Mouse (Mus musculus) ES-Bruce4 (cell line): ENCODE measurements around the gene Cops9. TPM values are rescaled to one million over a fixed set of nuclear protein-coding genes. Genes with fewer than 3 reads are reported as not detected.

Experiments used
- H3K27ac ChIP-seq: 2 replicates; pipeline ENCODE4 v1.5.1; 2012; ENCODE audit warnings: low read length, inconsistent platforms; ENCODE audit not compliant: insufficient read depth
- H3K27me3 ChIP-seq: 2 replicates; pipeline ENCODE4 v1.6.1; 2012; ENCODE audit warnings: mild to moderate bottlenecking, low read length, inconsistent platforms; ENCODE audit not compliant: control insufficient read depth, poor library complexity, insufficient read depth, severe bottlenecking
- H3K36me3 ChIP-seq: 2 replicates; pipeline ENCODE4 v1.6.1; 2012; ENCODE audit warnings: inconsistent platforms, mild to moderate bottlenecking, low read length, moderate library complexity; ENCODE audit not compliant: control insufficient read depth, poor library complexity, insufficient read depth, severe bottlenecking
- H3K4me1 ChIP-seq: one replicate; pipeline ENCODE4 v1.8.1; 2011; ENCODE audit warnings: low read length; ENCODE audit not compliant: control insufficient read depth, insufficient read depth
- H3K4me3 ChIP-seq: 2 replicates; pipeline ENCODE4 v1.5.1; 2011; ENCODE audit warnings: low read depth, mild to moderate bottlenecking, low read length
- H3K9ac ChIP-seq: 2 replicates; pipeline ENCODE4 v1.6.1; 2012; ENCODE audit warnings: low read depth, mild to moderate bottlenecking, inconsistent platforms; ENCODE audit not compliant: poor library complexity, severe bottlenecking
- H3K9me3 ChIP-seq: replicated peaks from 2 replicates; pipeline ENCODE4 v1.6.1; 2012; ENCODE audit warnings: mild to moderate bottlenecking, low read length, inconsistent platforms; ENCODE audit not compliant: control insufficient read depth, poor library complexity, insufficient read depth, severe bottlenecking
- CTCF ChIP-seq: IDR thresholded peaks from one replicate; pipeline ENCODE4 v1.8.1; 2011; ENCODE audit warnings: low read depth, low read length
- EP300 ChIP-seq: IDR thresholded peaks from 2 replicates; pipeline ENCODE4 v1.6.1; 2011; ENCODE audit warnings: low read depth, low read length; ENCODE audit not compliant: insufficient read depth
- POLR2A ChIP-seq: IDR thresholded peaks from one replicate; pipeline ENCODE4 v1.8.1; 2011; ENCODE audit warnings: low read length; ENCODE audit not compliant: insufficient read depth
- polyA plus RNA-seq: library from polyadenylated mRNA; stranded (reverse); fragments of >200 nt; gene quantifications from 2 replicates; pipeline ENCODE4 v1.2.4, GENCODE M21; 2011; ENCODE audit warnings: low read depth; ENCODE audit not compliant: missing spikeins, insufficient read depth, insufficient read length

Gene Cops9
- polyA plus RNA-seq, 1 experiment, result 107 TPM

DNA sequence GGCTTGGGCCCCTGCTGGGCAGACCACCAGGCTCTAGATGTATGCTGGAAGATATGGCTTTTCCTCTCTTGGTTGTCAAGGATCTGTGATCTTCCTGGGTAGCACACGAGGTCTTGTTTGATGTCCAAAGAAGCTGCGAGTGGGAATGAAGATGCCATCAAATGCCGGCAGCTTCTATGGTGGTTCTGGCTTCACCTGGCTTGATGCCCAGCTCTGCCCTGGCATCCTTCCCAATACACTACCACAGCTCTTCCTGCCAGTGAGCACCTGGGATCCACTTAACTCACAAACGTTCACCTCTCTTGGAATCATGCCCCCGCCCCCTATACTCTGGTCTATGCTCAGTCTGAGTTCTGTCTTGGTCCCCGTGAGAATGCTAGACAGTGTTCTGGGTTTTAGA lies 25.3 kb upstream of the Cops9 start:
- H3K36me3 ChIP-seq, result no peaks in the 10 kb centered on the region
- no peaks in the 10 kb centered on the region for H3K9me3 ChIP-seq
- no peaks in the 10 kb centered on the region for H3K4me1 ChIP-seq
- no peak for TF ChIP-seq EP300
- TF ChIP-seq CTCF, result no peak
- TF ChIP-seq POLR2A, result no peak
- no peaks in the 10 kb centered on the region for H3K27me3 ChIP-seq
- no peak overlapping the region for H3K9ac ChIP-seq
- H3K27ac ChIP-seq, result no peak overlapping the region
- H3K4me3 ChIP-seq, result no peak overlapping the region

DNA sequence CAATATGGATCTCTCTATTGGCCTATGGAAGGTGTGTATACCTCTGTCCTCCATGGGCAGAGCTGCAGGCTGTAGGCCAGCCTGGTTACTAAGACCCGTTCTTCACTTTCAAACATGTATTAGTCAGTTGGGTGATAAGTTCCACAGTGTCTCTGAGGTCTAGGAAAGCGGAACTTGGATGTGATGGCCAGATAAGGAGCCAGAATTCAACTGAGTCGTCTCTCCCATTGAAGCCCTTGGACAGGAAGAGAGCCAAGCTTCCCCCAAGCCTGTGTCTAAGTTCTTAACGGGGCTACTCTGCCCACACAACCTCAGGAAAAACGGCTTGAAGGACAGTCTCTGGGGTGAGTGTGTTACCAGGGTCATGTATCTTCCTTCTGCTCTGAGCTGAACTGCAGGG lies 17.6 kb upstream of the Cops9 start:
- H3K9ac ChIP-seq, result no peak overlapping the region
- TF ChIP-seq POLR2A, result no peak
- TF ChIP-seq CTCF, result no peak
- no peak for TF ChIP-seq EP300
- H3K4me1 ChIP-seq, result no peaks in the 10 kb centered on the region
- H3K4me3 ChIP-seq, result no peak overlapping the region
- H3K27ac ChIP-seq, result no peak overlapping the region
- no peaks in the 10 kb centered on the region for H3K36me3 ChIP-seq
- no peaks in the 10 kb centered on the region for H3K9me3 ChIP-seq
- H3K27me3 ChIP-seq, result no peaks in the 10 kb centered on the region

DNA sequence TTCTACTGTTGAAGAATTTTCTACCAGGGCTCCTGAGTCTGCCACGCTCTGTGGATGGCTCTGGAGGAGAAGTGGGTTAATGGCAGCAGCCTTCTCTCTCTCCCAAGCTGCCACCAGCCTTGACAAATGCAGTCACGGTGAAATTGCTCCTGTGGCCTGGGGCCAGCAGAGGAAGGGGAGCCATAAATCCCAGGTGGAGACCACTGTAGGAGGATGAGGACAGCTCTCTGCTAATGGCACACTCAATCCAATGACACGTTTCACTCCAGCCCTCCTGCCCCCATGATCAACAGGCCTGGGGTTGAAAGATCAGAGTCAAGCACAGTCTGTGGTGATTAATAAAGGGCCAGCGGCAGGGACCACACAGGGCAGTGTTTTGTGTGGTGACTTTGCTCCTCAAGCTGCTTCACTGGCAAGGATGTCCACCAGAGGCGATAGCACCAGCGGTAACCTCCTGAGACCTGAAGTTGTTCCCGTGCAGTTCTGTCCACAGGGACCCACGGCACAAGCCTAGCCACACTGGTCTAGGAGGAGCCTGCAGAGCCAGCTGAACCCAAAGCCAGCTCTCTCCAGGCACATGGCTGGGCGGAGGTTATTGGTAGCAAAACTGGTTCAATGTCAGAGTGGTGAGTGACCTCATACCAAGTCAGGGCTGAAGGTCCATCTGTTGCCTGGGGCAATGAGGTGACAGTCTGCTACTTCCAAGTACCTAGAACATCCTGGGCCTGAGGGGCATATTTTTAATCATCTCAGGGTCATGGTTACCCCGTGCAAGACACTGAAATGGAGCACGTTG lies 15.4 kb upstream of the Cops9 start:
- H3K9me3 ChIP-seq, result no peaks in the 10 kb centered on the region
- no peak overlapping the region for H3K27ac ChIP-seq
- no peak for TF ChIP-seq POLR2A
- H3K9ac ChIP-seq, result no peak overlapping the region
- no peaks in the 10 kb centered on the region for H3K27me3 ChIP-seq
- no peak overlapping the region for H3K4me3 ChIP-seq
- H3K4me1 ChIP-seq, result no peaks in the 10 kb centered on the region
- no peaks in the 10 kb centered on the region for H3K36me3 ChIP-seq

DNA sequence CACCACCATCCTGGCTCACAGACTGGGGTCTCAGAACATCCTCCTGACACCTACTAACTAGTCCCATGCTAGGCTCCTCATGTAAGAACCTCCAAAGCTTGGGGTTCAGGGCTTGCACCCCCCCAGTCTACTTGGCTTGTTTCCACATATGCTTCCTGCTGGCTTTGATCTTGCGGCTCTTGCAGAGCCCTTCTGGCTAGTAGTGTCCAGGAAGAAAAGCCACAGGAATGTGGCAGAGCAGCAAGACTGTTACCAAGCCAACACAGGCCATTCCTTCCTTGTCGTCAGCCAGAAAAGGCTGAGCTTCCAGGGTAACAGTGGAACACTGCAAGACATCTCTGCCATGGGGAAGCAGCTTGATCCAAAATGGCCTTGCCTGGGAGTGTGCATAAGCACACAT lies 12.9 kb upstream of the Cops9 start:
- Histone ChIP-seq H3K4me1 (no peaks in the 10 kb centered on the region), H3K9me3 (no peaks in the 10 kb centered on the region), H3K9ac (no peak overlapping the region), H3K27ac (no peak overlapping the region), H3K36me3 (no peaks in the 10 kb centered on the region), H3K27me3 (no peaks in the 10 kb centered on the region), H3K4me3 (no peak overlapping the region)
- TF ChIP-seq CTCF (no peak), EP300 (no peak), POLR2A (no peak)

DNA sequence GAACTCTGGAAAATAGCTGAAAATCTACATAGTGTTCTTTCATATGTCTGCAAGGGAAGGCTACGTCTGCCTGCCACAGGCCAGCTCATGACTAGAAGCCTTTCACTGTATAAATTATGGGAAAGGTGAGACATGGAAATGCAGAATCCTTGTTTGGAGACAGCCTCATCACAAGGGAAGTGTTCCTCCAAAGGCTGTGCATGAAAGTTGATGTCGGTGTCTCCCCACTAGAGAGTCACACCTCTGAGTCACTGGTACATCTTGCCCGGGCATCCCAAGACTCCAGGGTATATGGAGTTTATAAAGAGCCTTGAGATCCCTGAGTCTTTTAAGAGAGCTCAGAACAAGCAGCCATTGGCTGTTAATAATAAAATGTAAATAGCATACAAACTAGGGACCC lies 11.4 kb upstream of the Cops9 start:
- TF ChIP-seq EP300 (no peak), POLR2A (no peak), CTCF (no peak)

DNA sequence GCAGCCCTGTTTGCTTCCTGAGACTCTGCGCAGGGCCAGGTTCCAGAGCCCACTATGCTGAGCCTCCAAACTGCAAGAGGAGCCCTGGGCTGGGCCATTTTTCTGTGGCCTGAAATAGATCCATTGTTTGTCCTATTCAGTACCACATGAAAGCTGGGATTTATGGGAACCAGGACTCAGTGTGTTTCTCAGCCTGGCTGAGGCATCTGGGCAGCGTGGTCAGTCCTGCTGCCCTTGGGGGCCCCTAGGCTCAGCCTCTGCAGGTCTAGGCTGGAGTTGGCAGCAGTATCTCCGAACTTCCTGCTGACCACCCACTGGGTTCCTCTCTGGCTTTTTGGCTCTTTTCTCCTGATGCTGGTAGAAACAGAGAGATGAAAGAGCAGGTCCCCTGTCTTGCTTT lies 9.7 kb upstream of the Cops9 start:
- Histone ChIP-seq H3K4me1 (no peaks in the 10 kb centered on the region), H3K36me3 (no peaks in the 10 kb centered on the region), H3K9me3 (no peaks in the 10 kb centered on the region), H3K4me3 (no peak overlapping the region), H3K9ac (no peak overlapping the region), H3K27me3 (no peaks in the 10 kb centered on the region), H3K27ac (no peak overlapping the region)
- TF ChIP-seq EP300 (no peak), CTCF (no peak), POLR2A (no peak)

More for the DNA sequence above, 11.4 kb upstream of the Cops9 start:
- Histone ChIP-seq H3K9me3 (no peaks in the 10 kb centered on the region), H3K4me3 (no peak overlapping the region), H3K4me1 (no peaks in the 10 kb centered on the region), H3K9ac (no peak overlapping the region), H3K27ac (no peak overlapping the region), H3K36me3 (no peaks in the 10 kb centered on the region), H3K27me3 (no peaks in the 10 kb centered on the region)
